Mouse (Mus musculus) limb, embryonic 14.5 days (tissue): ENCODE data around the gene Tktl1. TPM values are rescaled to one million over a fixed set of nuclear protein-coding genes. Genes with fewer than 3 reads are reported as not detected.
A peak's percentile ranks its signal among the peaks of the same experiment; 100 is the strongest.

ENCODE experiments used
- ATAC-seq: fragments of 200-750 bp; cut with Nextera tagmentation; 2 replicates; pipeline ENCODE4 v1.8.0; 2017; ENCODE audit warnings: low read depth, moderate number of reproducible peaks, moderate TSS enrichment; ENCODE audit not compliant: low FRiP score
- DNase-seq: peaks from one replicate; pipeline ENCODE4 v3.0.0-alpha.2; 2015; ENCODE audit warnings: low spot score
- H3K27ac ChIP-seq: fragments of 300-500 bp; sonication (generic); replicated peaks from 2 replicates; pipeline ENCODE4 v1.5.1; 2014; ENCODE audit warnings: low read depth, mild to moderate bottlenecking, low read length, moderate library complexity, mixed read lengths
- H3K27me3 ChIP-seq: fragments of 300-500 bp; sonication (generic); 2 replicates; pipeline ENCODE4 v1.6.1; 2014; ENCODE audit warnings: low read length, mixed read lengths; ENCODE audit not compliant: control insufficient read depth, insufficient read depth
- H3K36me3 ChIP-seq: fragments of 300-500 bp; sonication (generic); 2 replicates; pipeline ENCODE4 v1.6.1; 2014; ENCODE audit warnings: mild to moderate bottlenecking, low read length, moderate library complexity, mixed read lengths; ENCODE audit not compliant: control insufficient read depth, insufficient read depth
- H3K4me1 ChIP-seq: fragments of 300-500 bp; sonication (generic); 2 replicates; pipeline ENCODE4 v1.6.1; 2014; ENCODE audit warnings: antibody characterized with exemption, low read length, mixed read lengths; ENCODE audit not compliant: control insufficient read depth, insufficient read depth
- H3K4me2 ChIP-seq: fragments of 300-500 bp; sonication (generic); replicated peaks from 2 replicates; pipeline ENCODE4 v1.6.1; 2014; ENCODE audit warnings: low read depth, mild to moderate bottlenecking, low read length, moderate library complexity; ENCODE audit not compliant: severe bottlenecking
- H3K4me3 ChIP-seq: fragments of 300-500 bp; sonication (generic); replicated peaks from 2 replicates; pipeline ENCODE4 v1.5.1; 2014; ENCODE audit warnings: low read length
- H3K9ac ChIP-seq: fragments of 300-500 bp; sonication (generic); 2 replicates; pipeline ENCODE4 v1.6.1; 2014; ENCODE audit warnings: mild to moderate bottlenecking, low read depth, low read length, moderate library complexity; ENCODE audit not compliant: severe bottlenecking
- H3K9me3 ChIP-seq: fragments of 300-500 bp; sonication (generic); 2 replicates; pipeline ENCODE4 v1.6.1; 2016; ENCODE audit warnings: low read length; ENCODE audit not compliant: control insufficient read depth
- POLR2A ChIP-seq: fragments of 200-500 bp; IDR thresholded peaks from 2 replicates; pipeline ENCODE4 v1.8.0; 2012; ENCODE audit warnings: inconsistent platforms, mild to moderate bottlenecking, moderate library complexity, borderline replicate concordance; ENCODE audit not compliant: insufficient read depth, insufficient read length; ENCODE audit errors: extremely low read depth
- WGBS: fragments of 180-500 bp; shearing (Covaris S2); extraction: QIAGEN DNeasy Blood & Tissue Kit; methylation state at CpG from one replicate; pipeline ENCODE4 v1.1.7; 2014; 5-methylcytosine and 5-hydroxymethylcytosine counted together
- polyA plus RNA-seq, 2 experiments: library from polyadenylated mRNA; depleted of rRNA in 1 of 2; stranded (reverse) in 1 of 2; unstranded in 1 of 2; fragments of >200 nt; fragmentation: Nextera tagmentation in 1 of 2; extraction: Ambion mirVana in 1 of 2; gene quantifications; 2 replicates each; pipeline versions ENCODE4 v1.2.1 to v1.2.3; 2012 to 2014

Gene Tktl1
- polyA plus RNA-seq, 2 experiments: 0.04 TPM; not detected in 1

DNA sequence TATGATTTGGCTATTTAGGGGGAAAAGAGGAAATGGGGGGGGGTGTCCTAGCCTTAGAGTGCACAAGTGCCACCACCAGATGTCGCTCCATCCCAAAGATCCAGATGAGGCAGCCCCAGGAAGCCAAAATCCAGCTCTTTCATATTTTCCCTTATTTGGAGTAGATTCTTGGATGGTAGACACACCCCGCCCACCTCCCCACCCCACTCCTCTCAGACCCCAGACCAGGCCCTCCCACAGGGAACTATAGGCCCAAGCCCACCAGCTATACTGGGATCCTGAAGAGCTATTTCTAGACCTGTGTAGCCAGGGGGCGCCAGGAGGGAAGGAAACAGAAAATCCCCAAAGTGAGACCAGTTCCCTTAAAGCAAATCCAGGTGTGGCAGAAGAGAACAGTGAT, 71.6 kb downstream of the Tktl1 start:
- no peak for TF ChIP-seq POLR2A
- DNase-seq (peak; percentile 81), ATAC-seq (peak; percentile 28; the same call in 1 of the 2 replicates)
- 18% methylated on average over 3 of the region's 3 CpGs for WGBS
- Histone ChIP-seq H3K9me3 (no peaks in the 10 kb centered on the region), H3K27me3 (no peaks in the 10 kb centered on the region), H3K4me1 (no peaks in the 10 kb centered on the region), H3K4me2 (peak overlapping the region; percentile 54), H3K4me3 (peak overlapping the region; percentile 38), H3K9ac (no peak overlapping the region), H3K27ac (peak overlapping the region; percentile 67), H3K36me3 (peaks cover 3% of the 10 kb centered on the region; the same call in 1 of the 2 replicates)

DNA sequence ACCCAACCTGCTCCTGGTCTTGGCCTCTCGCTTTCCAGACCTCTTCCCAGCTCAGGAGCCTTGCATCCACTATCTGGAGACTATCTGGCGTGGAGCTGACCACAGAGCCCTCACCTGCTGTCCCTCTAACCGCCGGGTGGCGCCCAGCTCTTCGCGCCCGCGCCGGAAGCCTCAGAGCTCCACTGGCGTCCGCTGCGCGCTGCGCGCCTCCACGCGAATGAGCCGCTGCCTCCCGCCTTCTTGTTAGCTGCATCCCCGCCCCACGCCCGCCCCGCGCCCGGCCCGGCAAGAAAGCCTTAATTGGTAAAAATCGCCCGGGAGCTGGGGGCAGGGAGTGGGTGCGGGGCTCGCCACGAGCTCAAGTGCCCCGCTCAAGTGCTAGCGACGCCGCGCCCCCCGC, 72.6 kb downstream of the Tktl1 start, which contains the start of gene Flna:
Flna (minus strand) TSS at position 206 of the 400 bp plus-strand sequence.
- Histone ChIP-seq H3K4me2 (peak within 1 kb of the TSS; percentile 54), H3K4me3 (peak within 1 kb of the TSS; percentile 38), H3K27ac (peak within 1 kb of the TSS; percentile 67), H3K4me1 (no peaks in the 10 kb centered on the region), H3K27me3 (no peaks in the 10 kb centered on the region), H3K9me3 (no peaks in the 10 kb centered on the region), H3K36me3 (no peaks in the 10 kb centered on the region), H3K9ac (peak within 1 kb of the TSS; percentile 54)
- DNase-seq (peak; percentile 41), ATAC-seq (no peak)
- no peak for TF ChIP-seq POLR2A
- WGBS: 39% methylated on average over 36 of the region's 38 CpGs

DNA sequence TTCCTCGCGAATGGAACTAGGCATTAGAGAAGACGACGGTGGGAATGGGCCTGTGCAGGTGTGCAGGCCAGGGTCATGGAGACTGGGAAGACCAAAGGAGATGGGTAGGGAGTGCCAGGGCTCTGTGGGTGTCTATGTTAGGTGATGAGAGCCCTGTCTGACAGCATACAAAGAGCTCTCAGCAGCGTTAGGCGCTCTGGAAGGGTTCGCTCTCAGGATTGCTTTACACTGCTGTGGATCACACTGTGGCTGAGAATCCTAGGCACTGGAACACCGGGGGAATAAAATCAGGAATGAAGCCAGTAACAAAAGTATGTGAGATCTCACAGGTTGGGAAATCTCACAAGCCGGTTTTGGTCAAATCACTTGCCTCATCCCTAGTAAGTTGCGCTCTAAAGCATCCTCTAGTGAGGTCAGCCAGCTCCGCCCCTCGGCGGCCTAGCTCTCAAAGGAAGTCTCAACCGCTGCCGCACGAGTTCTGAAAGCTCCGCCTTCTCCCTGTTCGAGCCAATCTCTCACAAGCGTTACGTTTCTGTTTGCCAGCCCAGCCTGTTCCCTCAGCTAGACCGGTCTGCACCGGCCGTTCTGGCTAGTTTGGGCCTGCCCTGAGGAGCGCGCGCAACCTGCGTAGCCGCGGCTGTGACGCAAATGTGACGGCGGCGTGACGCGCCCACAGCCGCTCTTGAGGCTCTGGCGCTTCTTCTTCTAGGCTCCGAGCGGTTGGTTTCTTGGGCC, 77.3 kb downstream of the Tktl1 start, which contains the start of gene Emd:
Emd (plus strand) TSS at position 535 of the 735 bp plus-strand sequence.
- Histone ChIP-seq H3K4me1 (no peaks in the 10 kb centered on the region), H3K4me3 (peak within 1 kb of the TSS; percentile 54), H3K27me3 (no peaks in the 10 kb centered on the region), H3K9ac (peak within 1 kb of the TSS; percentile 76), H3K4me2 (peak within 1 kb of the TSS; percentile 54), H3K36me3 (peaks cover 24% of the 10 kb centered on the region), H3K9me3 (no peaks in the 10 kb centered on the region), H3K27ac (peak within 1 kb of the TSS; percentile 88)
- TF ChIP-seq POLR2A: no peak
- ATAC-seq (peak; percentile 97), DNase-seq (peak; percentile 91)
- WGBS: 33% methylated on average over 35 of the region's 39 CpGs

DNA sequence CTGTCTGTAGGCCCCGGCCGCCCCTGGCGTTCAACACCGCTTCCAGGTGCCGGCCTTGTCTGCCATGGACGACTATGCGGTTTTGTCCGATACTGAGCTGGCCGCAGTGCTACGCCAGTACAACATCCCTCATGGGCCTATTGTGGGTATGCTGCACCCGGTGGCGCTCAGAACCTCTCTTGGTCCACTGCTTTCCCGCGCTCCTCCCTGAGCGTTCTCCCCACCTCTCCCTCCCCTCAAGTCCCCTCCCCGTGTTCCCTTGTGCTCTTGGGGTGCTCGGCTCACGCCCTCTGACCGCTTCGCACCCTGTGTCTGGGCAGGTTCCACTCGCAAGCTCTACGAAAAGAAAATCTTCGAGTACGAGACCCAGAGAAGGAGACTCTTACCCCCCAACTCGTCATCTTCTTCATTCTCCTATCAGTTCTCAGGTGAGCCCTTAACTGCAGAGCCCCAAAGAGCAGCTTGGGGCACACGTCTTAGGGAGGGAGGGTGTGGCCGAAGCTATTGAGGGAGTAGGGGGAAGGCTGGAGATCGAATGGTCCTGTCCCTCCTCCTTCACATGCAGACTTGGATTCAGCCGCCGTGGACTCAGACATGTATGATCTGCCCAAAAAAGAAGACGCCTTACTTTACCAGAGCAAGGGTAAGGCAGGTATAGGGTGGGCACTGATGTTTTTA, 78.0 kb downstream of the Tktl1 start:
- Histone ChIP-seq H3K27ac (peak overlapping the region; percentile 88), H3K27me3 (no peaks in the 10 kb centered on the region), H3K4me1 (no peaks in the 10 kb centered on the region), H3K4me3 (peak overlapping the region; percentile 54), H3K4me2 (peak overlapping the region; percentile 54), H3K9ac (peak overlapping the region; percentile 76), H3K36me3 (peaks cover 24% of the 10 kb centered on the region), H3K9me3 (no peaks in the 10 kb centered on the region)
- DNase-seq (no peak), ATAC-seq (no peak; the same call in 1 of the 2 replicates)
- 28% methylated on average over 31 of the region's 31 CpGs for WGBS
- TF ChIP-seq POLR2A: no peak

DNA sequence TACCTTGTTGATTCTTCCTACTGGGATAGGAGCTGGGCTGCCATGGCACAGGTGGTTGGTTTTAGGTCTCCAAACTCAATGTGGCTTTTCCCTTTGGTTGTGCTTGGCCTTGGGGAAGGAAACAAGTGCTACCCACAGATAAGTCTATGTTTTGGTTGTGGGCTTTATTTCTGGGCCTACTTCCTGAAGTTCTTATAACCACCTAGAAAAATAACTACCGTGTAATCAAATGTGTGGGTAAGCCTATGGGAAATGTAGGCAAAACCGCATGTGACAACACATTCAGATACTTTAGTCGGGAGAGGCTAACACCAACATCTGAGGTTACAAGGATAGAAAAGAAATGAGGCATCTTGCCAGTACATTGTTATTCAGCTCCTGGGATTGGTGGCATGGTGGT, 80.7 kb downstream of the Tktl1 start:
- no peak for TF ChIP-seq POLR2A
- Histone ChIP-seq H3K4me1 (no peaks in the 10 kb centered on the region), H3K27ac (no peak overlapping the region), H3K9me3 (no peaks in the 10 kb centered on the region), H3K9ac (no peak overlapping the region), H3K4me2 (no peak overlapping the region), H3K27me3 (no peaks in the 10 kb centered on the region), H3K36me3 (peaks cover 24% of the 10 kb centered on the region), H3K4me3 (no peak overlapping the region)
- no peak for ATAC-seq
- WGBS: 93% methylated on average over 3 of the region's 3 CpGs
- DNase-seq: no peak

Other genes starting within 250 kb of the Tktl1 start
- 29.6 and 33.7 TPM in 2 replicates for gene Renbp, start 246.4 kb upstream of the Tktl1 start, polyA plus RNA-seq (2012; rRNA removed)
- 34.0 and 39.3 TPM in 2 replicates for gene Renbp, start 246.4 kb upstream of the Tktl1 start, polyA plus RNA-seq (2014; fragmentation: Nextera tagmentation; extraction: Ambion mirVana)
- 71.7 and 93.7 TPM in 2 replicates for gene Hcfc1, start 210.9 kb upstream of the Tktl1 start, polyA plus RNA-seq (2012; rRNA removed)
- gene Hcfc1, start 210.9 kb upstream of the Tktl1 start, polyA plus RNA-seq (2014; fragmentation: Nextera tagmentation; extraction: Ambion mirVana): 65.3 and 71.2 TPM in 2 replicates
- gene Irak1, start 153.3 kb upstream of the Tktl1 start, polyA plus RNA-seq (2012; rRNA removed): 86.0 and 123 TPM in 2 replicates
- gene Irak1, start 153.3 kb upstream of the Tktl1 start, polyA plus RNA-seq (2014; fragmentation: Nextera tagmentation; extraction: Ambion mirVana): 49.6 and 52.6 TPM in 2 replicates
- gene Opn1mw, start 49.8 kb upstream of the Tktl1 start, polyA plus RNA-seq (2012; rRNA removed): not detected in 2 replicates
- gene Opn1mw, start 49.8 kb upstream of the Tktl1 start, polyA plus RNA-seq (2014; fragmentation: Nextera tagmentation; extraction: Ambion mirVana): not detected in 2 replicates
- 12.3 and 13.0 TPM in 2 replicates for gene Mecp2, start 41.9 kb upstream of the Tktl1 start, polyA plus RNA-seq (2012; rRNA removed)
- 9.0 and 11.1 TPM in 2 replicates for gene Mecp2, start 41.9 kb upstream of the Tktl1 start, polyA plus RNA-seq (2014; fragmentation: Nextera tagmentation; extraction: Ambion mirVana)
- gene Tex28, start 9.4 kb upstream of the Tktl1 start, polyA plus RNA-seq (2012; rRNA removed): not detected in 2 replicates
- gene Tex28, start 9.4 kb upstream of the Tktl1 start, polyA plus RNA-seq (2014; fragmentation: Nextera tagmentation; extraction: Ambion mirVana): not detected in 2 replicates
- 573 and 611 TPM in 2 replicates for gene Flna, start 72.6 kb downstream of the Tktl1 start, polyA plus RNA-seq (2012; rRNA removed)
- gene Flna, start 72.6 kb downstream of the Tktl1 start, polyA plus RNA-seq (2014; fragmentation: Nextera tagmentation; extraction: Ambion mirVana): 335 and 363 TPM in 2 replicates
- 107 and 143 TPM in 2 replicates for gene Emd, start 77.4 kb downstream of the Tktl1 start, polyA plus RNA-seq (2012; rRNA removed)
- 28.0 and 30.4 TPM in 2 replicates for gene Emd, start 77.4 kb downstream of the Tktl1 start, polyA plus RNA-seq (2014; fragmentation: Nextera tagmentation; extraction: Ambion mirVana)
- 2,306 and 2,672 TPM in 2 replicates for gene Rpl10, start 93.6 kb downstream of the Tktl1 start, polyA plus RNA-seq (2012; rRNA removed)
- gene Rpl10, start 93.6 kb downstream of the Tktl1 start, polyA plus RNA-seq (2014; fragmentation: Nextera tagmentation; extraction: Ambion mirVana): 939 and 993 TPM in 2 replicates
- 99.7 and 116 TPM in 2 replicates for gene Taz, start 104.7 kb downstream of the Tktl1 start, polyA plus RNA-seq (2012; rRNA removed)
- 64.0 and 70.6 TPM in 2 replicates for gene Taz, start 104.7 kb downstream of the Tktl1 start, polyA plus RNA-seq (2014; fragmentation: Nextera tagmentation; extraction: Ambion mirVana)
- gene Dnase1l1, start 105.1 kb downstream of the Tktl1 start, polyA plus RNA-seq (2012; rRNA removed): 20.2 and 24.3 TPM in 2 replicates
- gene Dnase1l1, start 105.1 kb downstream of the Tktl1 start, polyA plus RNA-seq (2014; fragmentation: Nextera tagmentation; extraction: Ambion mirVana): 12.8 and 14.4 TPM in 2 replicates
- gene Atp6ap1, start 119.8 kb downstream of the Tktl1 start, polyA plus RNA-seq (2012; rRNA removed): 224 and 272 TPM in 2 replicates
- gene Atp6ap1, start 119.8 kb downstream of the Tktl1 start, polyA plus RNA-seq (2014; fragmentation: Nextera tagmentation; extraction: Ambion mirVana): 124 and 128 TPM in 2 replicates
- gene Gdi1, start 127.7 kb downstream of the Tktl1 start, polyA plus RNA-seq (2012; rRNA removed): 567 and 604 TPM in 2 replicates
- 147 and 183 TPM in 2 replicates for gene Gdi1, start 127.7 kb downstream of the Tktl1 start, polyA plus RNA-seq (2014; fragmentation: Nextera tagmentation; extraction: Ambion mirVana)
- gene Fam50a, start 135.8 kb downstream of the Tktl1 start, polyA plus RNA-seq (2012; rRNA removed): 31.5 and 49.7 TPM in 2 replicates
- gene Fam50a, start 135.8 kb downstream of the Tktl1 start, polyA plus RNA-seq (2014; fragmentation: Nextera tagmentation; extraction: Ambion mirVana): 53.5 and 53.7 TPM in 2 replicates
- gene Plxna3, start 151.8 kb downstream of the Tktl1 start, polyA plus RNA-seq (2012; rRNA removed): 117 and 152 TPM in 2 replicates
- 21.4 and 21.8 TPM in 2 replicates for gene Plxna3, start 151.8 kb downstream of the Tktl1 start, polyA plus RNA-seq (2014; fragmentation: Nextera tagmentation; extraction: Ambion mirVana)
- 104 and 119 TPM in 2 replicates for gene Lage3, start 176.4 kb downstream of the Tktl1 start, polyA plus RNA-seq (2012; rRNA removed)
- 105 and 106 TPM in 2 replicates for gene Lage3, start 176.4 kb downstream of the Tktl1 start, polyA plus RNA-seq (2014; fragmentation: Nextera tagmentation; extraction: Ambion mirVana)
- gene Ubl4a, start 196.0 kb downstream of the Tktl1 start, polyA plus RNA-seq (2012; rRNA removed): 58.5 and 60.7 TPM in 2 replicates
- gene Ubl4a, start 196.0 kb downstream of the Tktl1 start, polyA plus RNA-seq (2014; fragmentation: Nextera tagmentation; extraction: Ambion mirVana): 77.1 and 79.6 TPM in 2 replicates
- gene Slc10a3, start 196.1 kb downstream of the Tktl1 start, polyA plus RNA-seq (2012; rRNA removed): 16.0 and 21.0 TPM in 2 replicates
- 20.2 and 24.4 TPM in 2 replicates for gene Slc10a3, start 196.1 kb downstream of the Tktl1 start, polyA plus RNA-seq (2014; fragmentation: Nextera tagmentation; extraction: Ambion mirVana)
- 50.6 and 60.3 TPM in 2 replicates for gene Fam3a, start 216.0 kb downstream of the Tktl1 start, polyA plus RNA-seq (2012; rRNA removed)
- gene Fam3a, start 216.0 kb downstream of the Tktl1 start, polyA plus RNA-seq (2014; fragmentation: Nextera tagmentation; extraction: Ambion mirVana): 39.3 and 41.8 TPM in 2 replicates
- 13.7 and 17.4 TPM in 2 replicates for gene Ikbkg, start 216.0 kb downstream of the Tktl1 start, polyA plus RNA-seq (2012; rRNA removed)
- gene Ikbkg, start 216.0 kb downstream of the Tktl1 start, polyA plus RNA-seq (2014; fragmentation: Nextera tagmentation; extraction: Ambion mirVana): 23.9 and 25.6 TPM in 2 replicates